ENCODE assay signal across 11 mouse cellular contexts in genomic region chr7:28583570-28584344, GRCm38 (mm10). TPM values are rescaled to one million over a fixed set of nuclear protein-coding genes. Genes with fewer than 3 reads are reported as not detected.
DNase-seq lines count a peak whose midpoint lies in the region; ATAC-seq lines count a peak whose summit lies in the region.
"Had no signal": no experiment of that assay in that cellular context is flagged by ENCODE, and none has a peak within 500 bp of the region (broad histone marks: within the 10 kb centered on the region; RNA-seq: fewer than 3 reads in every experiment).

No protein-coding gene starts in this region.

- peak overlapping the region; percentile 18; the same call in 1 of the 2 replicates for H3K27ac ChIP-seq in heart, embryonic 11.5 days (ENCODE audit: low read depth, low read length)
- H3K27ac ChIP-seq in lung, embryonic 16.5 days (ENCODE audit: low read length): peak overlapping the region; percentile 79
- H3K27ac ChIP-seq: midbrain, embryonic 12.5 days had no signal

- peaks cover 68% of the 10 kb centered on the region for H3K4me1 ChIP-seq in heart, embryonic 11.5 days (ENCODE audit: control insufficient read depth, insufficient read depth, low read length)
- H3K4me1 ChIP-seq in lung, embryonic 16.5 days (replicated peaks; ENCODE audit: control insufficient read depth, insufficient read depth, low read length): peaks cover 78% of the 10 kb centered on the region

- H3K9ac ChIP-seq in heart, embryonic 11.5 days (ENCODE audit: low read depth, low read length): no peak overlapping the region
- no peak overlapping the region for H3K9ac ChIP-seq in lung, embryonic 16.5 days (ENCODE audit: low read length)
- H3K9ac ChIP-seq: midbrain, embryonic 12.5 days had no signal

- no peak for ATAC-seq in heart, embryonic 11.5 days (replicated peaks; ENCODE audit: insufficient number of reproducible peaks, low FRiP score, low TSS enrichment)
- ATAC-seq in lung, embryonic 16.5 days (ENCODE audit: low read depth): peak; percentile 44

- no peaks in the 10 kb centered on the region for H3K27me3 ChIP-seq in heart, embryonic 11.5 days (ENCODE audit: control insufficient read depth, insufficient read depth, low read length)
- no peaks in the 10 kb centered on the region for H3K27me3 ChIP-seq in lung, embryonic 16.5 days (ENCODE audit: control insufficient read depth, insufficient read depth, low read depth, low read length)
- H3K27me3 ChIP-seq: midbrain, embryonic 12.5 days had no signal

- H3K36me3 ChIP-seq in heart, embryonic 11.5 days (ENCODE audit: control insufficient read depth, insufficient read depth, low read length): no peaks in the 10 kb centered on the region
- H3K36me3 ChIP-seq in lung, embryonic 16.5 days (ENCODE audit: control insufficient read depth, insufficient read depth, low read length): 0 out of 2 replicates have a peak, but pooled peaks cover 2% of the 10 kb centered on the region

- DNase-seq in heart, adult 8-10 months (ENCODE audit: low spot score): no peak
- peak; percentile 33 to 38 for DNase-seq in spleen, postnatal 36 days (ENCODE audit: low spot score in 2 of 2)
- DNase-seq in spleen, postnatal 4 days (ENCODE audit: low spot score in 2 of 2): no peak
- no peak for DNase-seq in embryo, embryonic 9.5 days (ENCODE audit: extremely low spot score)
- no peak for DNase-seq in urinary bladder, adult 18-20 months (ENCODE audit: low spot score in 2 of 2)
- DNase-seq in kidney, postnatal 14 days: no peak
- DNase-seq: spleen, adult 18-20 months had no signal

- 66% methylated on average over 8 of the region's 8 CpGs for WGBS in heart, embryonic 11.5 days (ENCODE audit: insufficient replicate concordance)
- 59% methylated on average over 8 of the region's 8 CpGs for WGBS in lung, embryonic 16.5 days

- no peak overlapping the region for H3K4me2 ChIP-seq in heart, embryonic 11.5 days
- no peak overlapping the region for H3K4me2 ChIP-seq in lung, embryonic 16.5 days (ENCODE audit: low read depth, low read length)
- H3K4me2 ChIP-seq: midbrain, embryonic 12.5 days had no signal

- no peak overlapping the region for H3K4me3 ChIP-seq in heart, embryonic 11.5 days (ENCODE audit: low read depth, low read length)
- H3K4me3 ChIP-seq in lung, embryonic 16.5 days (ENCODE audit: low read length): no peak overlapping the region
- H3K4me3 ChIP-seq: midbrain, embryonic 12.5 days had no signal

- H3K9me3 ChIP-seq in heart, embryonic 11.5 days (replicated peaks; ENCODE audit: control insufficient read depth, low read length): no peaks in the 10 kb centered on the region
- no peaks in the 10 kb centered on the region for H3K9me3 ChIP-seq in lung, embryonic 16.5 days (ENCODE audit: control insufficient read depth, low read length)
- H3K9me3 ChIP-seq: midbrain, embryonic 12.5 days had no signal

RNA-seq across cellular contexts. Expression of gene Samd4b, which starts 14.2 kb away (rescaled TPM):
- 22.2 and 22.8 TPM in 2 replicates for polyA plus RNA-seq in heart, embryonic 11.5 days (2014; fragmentation: Nextera tagmentation; extraction: Ambion mirVana)
- 10 to 100 TPM; 19.4 to 23.4 (median 21.5) TPM for total RNA-seq in heart, adult 8-10 months (2022)
- polyA plus RNA-seq in lung, embryonic 16.5 days (2015; fragmentation: Nextera tagmentation; extraction: Ambion mirVana): 11.9 and 15.1 TPM in 2 replicates

RNA-seq across cellular contexts. Expression of gene Pak4, which starts 14.2 kb away (rescaled TPM):
- 25.4 and 27.6 TPM in 2 replicates for polyA plus RNA-seq in heart, embryonic 11.5 days (2014; fragmentation: Nextera tagmentation; extraction: Ambion mirVana)
- total RNA-seq in heart, adult 8-10 months (2022): 10 to 100 TPM in 1 of 4 experiments, 1 to 10 TPM in 3; 8.1 to 11.8 (median 8.5) TPM
- 58.2 and 60.5 TPM in 2 replicates for polyA plus RNA-seq in lung, embryonic 16.5 days (2015; fragmentation: Nextera tagmentation; extraction: Ambion mirVana)

RNA-seq across cellular contexts. Expression of gene Nccrp1, which starts 36.7 kb away (rescaled TPM):
- polyA plus RNA-seq in heart, embryonic 11.5 days (2014; fragmentation: Nextera tagmentation; extraction: Ambion mirVana): not detected in 2 replicates
- total RNA-seq in heart, adult 8-10 months (2022): not detected
- not detected in 2 replicates for polyA plus RNA-seq in lung, embryonic 16.5 days (2015; fragmentation: Nextera tagmentation; extraction: Ambion mirVana)
- total RNA-seq: adrenal gland, postnatal 4 days had no signal
- polyA plus RNA-seq: midbrain, embryonic 12.5 days had no signal

RNA-seq across cellular contexts. Expression of gene Sycn, which starts 43.1 kb away (rescaled TPM):
- not detected in 2 replicates for polyA plus RNA-seq in heart, embryonic 11.5 days (2014; fragmentation: Nextera tagmentation; extraction: Ambion mirVana)
- total RNA-seq in heart, adult 8-10 months (2022): not detected
- polyA plus RNA-seq in lung, embryonic 16.5 days (2015; fragmentation: Nextera tagmentation; extraction: Ambion mirVana): not detected in 2 replicates
- polyA plus RNA-seq: midbrain, embryonic 12.5 days had no signal

RNA-seq across cellular contexts. Expression of gene Acp7, which starts 47.4 kb away (rescaled TPM):
- 0.17 TPM in 1 of 2 replicates, not detected in the other for polyA plus RNA-seq in heart, embryonic 11.5 days (2014; fragmentation: Nextera tagmentation; extraction: Ambion mirVana)
- total RNA-seq in heart, adult 8-10 months (2022): not detected
- polyA plus RNA-seq in lung, embryonic 16.5 days (2015; fragmentation: Nextera tagmentation; extraction: Ambion mirVana): not detected in 2 replicates
- total RNA-seq: adrenal gland, postnatal 4 days had no signal
- polyA plus RNA-seq: midbrain, embryonic 12.5 days had no signal

Comparison
In these comparisons a context has a peak if more than half of its experiments do, and no peak if none do; other contexts are left out.
1. DNase-seq: peak in spleen, postnatal 36 days (2 of 2); none in heart, adult 8-10 months (single experiment), spleen, postnatal 4 days (0 of 2), embryo, embryonic 9.5 days (single experiment), urinary bladder, adult 18-20 months (0 of 2) and kidney, postnatal 14 days (single experiment).